Mouse (Mus musculus): ENCODE measurements around the gene Rab7b.

The Rab7b gene

DNA sequence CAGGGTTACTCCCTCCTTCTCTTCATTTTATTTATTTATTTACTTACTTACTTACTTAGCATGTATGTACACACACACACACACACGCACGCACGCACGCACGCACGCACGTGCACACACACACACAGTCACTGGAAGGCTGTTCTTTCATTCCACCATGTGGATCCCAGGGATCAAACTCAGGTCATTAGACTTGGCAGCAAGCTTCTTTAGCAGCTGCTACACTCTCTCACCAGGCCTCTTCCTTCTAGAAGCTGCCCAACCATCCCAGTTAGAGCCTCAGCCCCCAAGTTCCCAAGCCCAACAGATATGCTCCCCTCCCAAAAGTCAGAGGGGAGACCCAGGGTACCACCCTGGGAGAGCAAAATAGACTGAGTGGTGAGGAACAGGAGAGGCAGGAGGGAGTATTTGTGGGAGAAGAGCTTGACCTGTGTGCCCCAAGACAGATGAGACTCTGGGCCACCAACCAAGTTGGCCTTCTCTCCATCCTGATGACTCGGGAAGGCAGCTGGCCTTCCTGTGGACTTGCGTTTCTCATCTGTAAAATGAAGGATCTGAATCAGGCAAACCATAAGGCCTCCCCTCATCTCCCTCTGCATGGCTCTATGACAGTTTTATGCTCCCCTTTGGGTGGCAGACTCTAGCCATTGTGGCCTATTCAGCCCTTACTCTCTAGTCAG lies 51.1 kb downstream of the Rab7b start:
- DNase-seq = no peak

DNA sequence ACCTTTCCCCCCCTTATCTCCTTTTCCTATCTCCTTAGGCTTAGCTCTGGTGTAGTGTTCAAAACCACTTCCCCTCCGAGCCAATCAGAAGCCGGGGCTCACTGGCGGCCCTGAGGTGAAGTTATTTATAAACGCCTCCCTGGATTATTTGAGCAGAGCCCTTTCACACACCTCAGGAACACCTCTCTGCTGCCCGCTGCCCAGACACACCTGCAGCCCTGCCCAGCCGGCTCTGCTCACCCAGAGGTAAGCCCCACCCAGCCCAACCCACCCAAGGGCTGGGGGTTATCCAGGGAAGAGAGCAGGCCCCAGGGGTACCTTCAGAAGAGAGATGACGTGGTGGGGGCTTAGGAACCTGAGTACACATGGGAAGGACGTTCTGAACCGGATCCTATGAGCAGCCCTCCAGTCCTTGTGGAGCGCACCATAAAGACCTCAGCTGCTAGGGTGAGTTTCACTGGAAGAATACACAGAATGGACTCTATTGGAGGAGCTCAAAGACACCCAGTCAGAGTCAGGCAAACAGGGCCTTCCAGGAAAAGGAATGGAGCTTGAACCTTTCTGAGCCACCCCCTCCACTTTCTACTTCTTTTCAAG lies 55.5 kb downstream of the Rab7b start, which contains the start of gene Slc26a9:
Gene Slc26a9 (plus strand): TSS at position 155 of the 597 bp plus-strand sequence.
- DNase-seq = no peak

DNA sequence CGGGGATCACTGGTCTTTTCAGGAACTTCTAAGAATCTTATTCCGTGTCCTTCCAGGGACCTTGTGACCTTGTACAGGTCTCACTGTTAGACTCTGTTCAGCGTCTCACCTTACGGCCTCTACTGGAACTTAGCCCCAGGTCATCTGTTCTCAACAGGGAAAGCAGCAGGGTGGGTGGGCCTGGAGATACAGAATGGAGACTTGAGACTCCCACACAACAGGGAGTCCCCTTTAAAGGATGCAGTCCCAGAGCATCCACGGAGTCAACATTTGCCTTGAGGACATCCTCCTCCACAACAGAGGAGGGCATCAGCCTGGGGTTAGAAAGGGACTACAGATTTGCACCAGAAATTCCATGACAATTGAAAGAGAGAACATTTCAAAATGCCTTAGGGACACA lies 56.9 kb downstream of the Rab7b start:
- DNase-seq = no peak

DNA sequence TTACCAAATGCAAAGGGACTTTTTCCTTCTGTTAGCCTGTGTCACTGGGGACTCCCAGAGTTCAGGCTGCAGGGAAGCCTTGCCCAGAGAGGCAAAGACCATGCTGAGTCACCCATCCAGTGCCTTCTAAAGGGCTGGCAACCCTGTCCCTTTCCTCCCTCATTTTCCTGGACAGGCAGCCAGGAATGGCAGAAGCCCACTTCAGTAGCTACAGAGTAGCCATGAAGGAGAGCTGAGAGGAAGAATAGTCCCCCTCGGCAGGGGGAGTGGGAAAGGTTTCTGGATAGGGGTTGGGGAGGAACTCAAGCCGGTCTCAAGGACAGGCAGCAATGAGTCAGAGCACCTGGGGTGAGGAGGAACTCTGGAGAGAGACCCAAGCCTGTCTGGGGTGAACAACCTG lies 59.3 kb downstream of the Rab7b start:
- no peak for DNase-seq

DNA sequence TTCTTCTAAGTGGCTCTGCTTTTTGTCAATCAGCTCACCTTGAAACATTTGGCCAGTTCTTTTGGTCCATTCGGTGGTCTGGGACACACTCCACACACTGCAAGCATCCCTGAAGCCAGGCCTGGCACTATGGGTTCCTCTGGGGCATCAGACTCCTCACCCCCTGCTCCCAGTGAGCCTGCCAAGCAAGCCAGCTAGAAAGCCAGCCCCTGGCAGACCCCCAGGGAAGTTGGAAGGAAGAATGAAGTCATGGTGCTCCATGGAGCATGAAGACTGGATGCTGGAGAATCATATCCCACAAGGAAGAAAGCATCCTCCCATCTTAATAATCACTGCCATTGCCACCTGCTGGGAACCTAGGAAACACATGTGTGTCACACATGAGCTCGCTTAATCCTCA lies 60.1 kb downstream of the Rab7b start:
- no peak for DNase-seq

DNA sequence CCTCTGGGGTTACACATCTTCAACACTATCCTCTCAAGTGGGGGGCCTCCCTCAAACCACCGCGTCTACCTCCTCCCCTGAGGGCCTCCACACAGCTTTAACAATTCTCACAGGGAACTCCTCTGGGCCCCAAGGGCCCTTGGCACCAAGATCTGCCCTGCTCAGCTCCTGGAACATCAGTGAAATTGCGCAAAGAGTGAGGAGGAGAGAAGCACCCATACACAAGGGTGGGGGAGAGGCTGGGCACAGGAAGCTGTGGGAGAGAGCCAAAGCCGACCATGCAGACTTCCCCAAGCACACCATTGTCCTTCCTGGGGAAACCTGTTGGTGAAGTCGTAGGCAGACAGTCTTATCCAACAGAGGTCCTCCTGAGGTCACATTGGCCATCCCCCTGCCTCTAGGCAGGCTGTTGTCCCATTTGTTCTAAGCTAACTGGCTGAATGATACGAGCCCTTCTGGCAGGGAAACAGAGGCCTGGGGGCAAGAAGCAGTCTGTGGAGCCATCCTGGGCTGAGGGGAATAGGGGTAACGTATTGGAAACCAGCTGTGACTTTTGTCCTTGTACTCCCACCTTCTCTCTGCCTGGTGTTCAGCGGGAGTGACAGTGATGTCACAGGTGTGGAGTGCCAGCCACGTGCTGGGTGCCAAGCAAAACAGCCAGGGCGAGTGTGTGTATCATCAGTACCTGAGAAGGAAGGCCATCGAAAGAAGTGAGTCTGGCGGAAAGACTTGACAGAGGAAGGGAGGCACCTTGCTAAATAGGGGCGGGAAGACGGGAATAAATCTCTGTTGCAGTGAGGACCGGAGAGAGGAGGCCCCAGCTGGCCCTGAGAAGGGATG lies 61.4 kb downstream of the Rab7b start:
- DNase-seq = no peak

DNA sequence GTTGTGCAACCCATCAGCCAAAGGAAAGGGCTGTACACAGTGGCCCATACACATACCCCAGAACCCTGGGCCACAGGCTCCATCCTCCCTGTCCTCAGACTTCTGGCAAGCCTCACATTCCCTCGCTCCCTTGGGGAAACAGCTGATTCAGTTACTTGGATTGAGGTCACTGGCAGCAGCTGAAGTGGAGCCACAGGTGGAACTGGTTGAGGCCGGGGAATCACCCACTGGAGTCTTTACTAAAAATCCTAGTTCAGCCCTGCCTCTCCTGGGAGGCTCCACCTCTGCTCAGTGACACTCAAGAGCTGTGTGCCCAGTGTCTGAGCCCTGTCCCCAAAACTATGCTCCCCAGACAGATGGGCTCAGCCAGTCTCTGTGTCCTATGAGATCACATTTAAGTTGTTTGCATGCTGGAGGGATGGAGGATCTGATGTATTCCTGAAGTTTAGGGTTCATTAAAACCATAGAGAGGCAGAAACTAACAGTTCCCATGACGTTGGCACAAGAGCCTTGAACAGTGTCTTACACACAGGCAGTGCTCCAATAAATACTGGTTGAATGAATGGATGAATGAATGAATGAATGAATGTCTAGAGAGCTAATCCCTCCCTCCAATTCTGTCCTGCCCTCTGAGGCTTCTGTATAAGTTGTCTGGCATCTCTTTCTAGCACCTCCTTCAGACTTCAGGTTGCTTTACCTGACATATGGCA lies 62.8 kb downstream of the Rab7b start:
- peak in 1 of 2 experiments; percentile 18 for DNase-seq

DNA sequence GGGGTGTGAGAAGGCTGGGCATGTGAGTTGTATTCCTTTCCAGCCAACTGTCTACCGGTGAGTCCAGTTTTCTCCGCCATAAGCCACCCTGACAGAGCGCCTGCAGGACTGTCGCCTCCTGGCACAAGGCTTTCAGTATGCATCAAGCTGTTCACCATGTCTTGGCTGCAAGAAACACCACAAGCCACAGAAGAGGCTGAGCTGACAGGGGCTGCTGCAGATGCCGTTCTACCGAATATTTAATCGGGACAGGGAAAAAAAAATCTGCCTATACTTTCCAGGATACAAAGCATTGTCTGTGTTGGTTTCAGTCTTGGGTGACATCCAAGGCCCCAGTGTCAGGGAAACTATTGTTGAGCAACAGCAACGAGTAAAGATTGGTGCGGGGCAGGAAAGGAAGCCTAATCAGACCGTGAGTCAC lies 63.4 kb downstream of the Rab7b start:
- peak; percentile 72 to 74 for DNase-seq

DNA sequence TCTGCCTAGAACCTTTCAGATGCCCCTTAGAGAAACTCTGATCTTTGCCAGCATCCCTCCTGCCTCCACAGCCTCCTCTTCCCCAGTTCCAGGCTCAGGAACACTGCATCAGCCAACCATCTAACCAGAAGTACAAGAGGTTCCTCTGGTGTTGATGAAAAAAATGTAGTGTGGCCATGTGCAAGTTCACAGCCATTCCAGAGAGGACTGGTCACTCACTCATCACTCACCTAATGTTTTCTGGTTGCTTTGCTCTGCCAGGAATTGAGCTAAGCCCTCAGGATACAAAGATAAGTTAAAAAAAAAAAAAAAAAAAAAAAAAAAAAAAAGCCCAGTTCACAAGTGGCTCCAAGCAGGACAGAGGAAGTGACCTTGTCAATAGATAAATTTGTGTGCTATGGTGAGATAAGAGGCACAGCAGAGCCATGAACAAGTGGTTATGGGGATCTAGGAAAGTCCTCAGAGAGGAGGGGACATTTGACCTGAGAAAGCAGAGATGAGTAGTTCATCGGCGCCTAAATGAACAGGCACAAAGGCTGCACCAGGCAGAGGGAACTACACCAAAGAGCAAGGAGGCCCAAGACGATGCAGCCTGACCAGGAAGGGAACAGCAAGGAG lies 65.8 kb downstream of the Rab7b start:
- no peak for DNase-seq

DNA sequence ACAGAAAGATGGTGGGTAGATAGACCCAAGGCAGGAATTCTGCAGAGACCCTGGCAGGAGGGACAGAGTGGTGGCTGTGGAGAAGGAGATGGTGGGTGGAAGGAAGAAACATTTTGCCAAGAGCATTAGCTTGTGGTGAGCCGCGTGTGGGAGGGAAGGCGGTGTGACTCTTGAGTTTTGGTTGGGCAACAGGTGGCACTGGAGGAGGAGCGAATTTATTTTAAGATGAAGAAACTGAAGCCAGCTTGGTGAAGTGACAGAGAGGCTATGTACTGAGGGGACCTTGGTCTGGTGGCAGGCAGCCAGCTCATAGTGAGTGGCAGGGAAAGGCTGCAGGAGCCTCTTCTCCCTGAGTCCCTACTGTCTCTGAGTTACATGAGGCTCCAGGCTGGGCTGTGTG lies 66.4 kb downstream of the Rab7b start:
- peak in 1 of 2 experiments; percentile 30 for DNase-seq

DNA sequence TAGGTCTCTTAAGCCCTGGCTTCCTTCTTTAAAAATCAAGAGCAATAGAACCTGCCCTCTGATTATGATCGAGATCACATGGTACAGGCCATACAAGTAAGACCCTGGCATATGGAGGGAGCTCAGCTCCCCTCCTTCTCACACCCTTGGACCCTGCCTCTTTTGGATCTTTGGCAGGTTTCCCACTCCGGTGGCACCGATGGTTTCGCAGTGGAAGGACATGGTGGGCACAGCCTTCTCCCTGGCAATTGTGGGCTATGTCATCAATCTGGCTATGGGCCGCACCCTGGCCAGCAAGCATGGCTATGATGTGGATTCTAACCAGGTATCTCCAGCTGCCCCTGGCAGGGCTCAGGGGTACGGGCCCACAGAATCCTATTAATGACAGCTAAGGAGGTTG lies 68.7 kb downstream of the Rab7b start:
- no peak for DNase-seq

DNA sequence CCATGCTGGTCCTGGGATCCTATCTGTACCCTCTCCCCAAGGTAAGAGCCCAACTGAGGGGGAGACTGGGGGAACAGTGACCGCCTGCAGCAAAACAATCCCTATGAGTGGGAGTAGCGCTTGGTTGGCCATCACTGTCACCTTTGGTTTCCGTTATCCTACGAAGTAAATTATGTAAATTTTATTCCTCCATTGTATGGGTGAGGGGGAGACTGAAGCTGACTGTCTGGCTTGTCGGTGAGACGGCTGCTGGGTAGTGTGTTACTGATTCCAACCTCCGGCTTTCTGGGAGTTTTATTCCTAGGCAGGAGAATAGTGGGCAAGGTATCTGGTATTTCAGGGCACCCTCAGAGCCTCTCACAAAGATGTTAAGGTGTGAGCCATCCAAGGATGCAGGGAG lies 70.3 kb downstream of the Rab7b start:
- DNase-seq = no peak

DNA sequence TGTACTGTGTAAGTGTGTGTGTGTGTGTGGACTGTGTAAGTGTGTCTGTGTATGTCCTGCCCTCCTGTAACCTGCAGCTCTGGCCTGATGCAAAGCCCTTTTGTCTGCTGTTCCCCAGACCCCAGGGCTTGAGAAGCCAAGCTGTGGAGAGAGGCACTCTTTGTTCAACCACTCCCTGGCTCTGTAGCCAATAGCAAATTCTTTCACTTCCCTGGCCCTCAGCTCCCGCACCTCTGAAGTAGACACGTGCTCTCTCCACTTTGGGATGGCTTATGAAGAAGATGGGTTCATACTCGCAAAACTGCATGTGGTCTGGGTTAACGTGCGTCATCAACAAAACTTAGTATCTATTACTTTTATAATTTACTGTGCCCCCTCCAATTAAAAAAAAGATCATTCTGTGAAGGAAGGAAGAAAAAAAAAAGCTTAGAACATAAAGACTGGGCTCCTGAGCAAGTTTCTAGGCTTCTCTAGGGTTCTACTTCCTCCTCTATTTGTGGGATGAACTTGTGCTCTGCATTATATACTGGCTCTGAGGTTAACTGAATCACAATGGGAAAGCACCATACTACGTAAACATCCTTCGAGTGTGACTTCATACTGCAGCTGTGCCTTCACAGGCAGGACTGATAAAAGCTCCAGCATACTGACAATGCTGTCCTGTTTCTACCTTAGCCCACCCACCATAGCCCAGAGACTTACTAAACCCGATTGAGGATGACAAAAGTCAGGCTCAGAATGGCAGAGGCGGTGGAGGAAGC lies 71.4 kb downstream of the Rab7b start:
- DNase-seq = no peak

DNA sequence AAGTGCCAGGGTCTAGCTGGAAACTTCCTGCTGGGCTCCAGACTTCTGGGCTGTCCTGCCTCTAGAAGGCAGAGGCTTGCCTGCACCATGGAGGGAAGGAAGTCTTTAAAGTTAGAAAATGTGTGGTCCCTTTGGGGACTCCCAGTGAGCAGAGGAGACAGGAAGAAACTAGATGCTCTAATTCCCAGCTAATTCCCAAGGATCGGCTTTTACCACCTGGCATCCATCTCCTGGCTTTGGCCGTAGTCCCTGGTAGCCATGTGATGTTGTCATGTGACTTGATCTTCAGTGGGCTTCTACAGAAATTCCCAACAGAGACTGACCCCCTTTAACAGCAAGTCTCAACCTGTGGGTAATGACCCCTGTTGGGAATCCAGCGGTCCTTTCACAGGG lies 71.9 kb downstream of the Rab7b start:
- DNase-seq = no peak

DNA sequence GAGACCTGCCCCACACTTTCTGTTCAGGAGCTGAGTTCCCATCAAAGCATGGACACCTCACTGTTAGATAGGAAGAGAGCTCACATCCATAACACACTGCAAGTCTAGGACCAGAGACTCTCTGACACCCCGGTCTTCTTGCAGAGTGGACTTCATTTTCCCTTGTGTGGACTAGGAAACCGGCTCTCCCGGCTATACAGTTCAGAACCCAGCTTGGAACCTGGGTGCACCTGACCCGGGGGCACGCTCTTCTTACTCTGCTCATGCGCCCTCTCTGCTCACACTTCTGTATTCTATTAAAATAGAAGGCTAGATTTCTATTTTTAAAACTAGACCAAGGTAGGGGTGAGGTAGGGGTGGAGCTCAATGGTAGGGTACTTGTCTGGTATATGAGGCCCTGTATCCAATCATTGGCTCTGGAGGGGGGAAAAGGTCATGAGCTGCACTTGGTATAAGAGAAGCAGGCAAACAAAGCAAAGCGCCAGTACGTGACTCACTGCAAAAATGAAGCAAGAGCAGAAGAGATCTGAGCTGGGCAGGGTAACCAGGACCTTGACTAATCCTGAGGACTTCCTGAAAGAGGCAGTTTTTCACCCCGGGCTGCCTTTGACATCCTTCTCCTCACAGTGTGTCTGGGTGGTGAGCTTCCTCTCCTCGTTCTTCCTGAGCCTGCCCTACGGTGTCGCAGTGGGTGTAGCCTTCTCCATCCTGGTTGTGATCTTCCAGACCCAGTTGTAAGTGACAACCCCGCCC lies 72.8 kb downstream of the Rab7b start:
- no peak for DNase-seq

DNA sequence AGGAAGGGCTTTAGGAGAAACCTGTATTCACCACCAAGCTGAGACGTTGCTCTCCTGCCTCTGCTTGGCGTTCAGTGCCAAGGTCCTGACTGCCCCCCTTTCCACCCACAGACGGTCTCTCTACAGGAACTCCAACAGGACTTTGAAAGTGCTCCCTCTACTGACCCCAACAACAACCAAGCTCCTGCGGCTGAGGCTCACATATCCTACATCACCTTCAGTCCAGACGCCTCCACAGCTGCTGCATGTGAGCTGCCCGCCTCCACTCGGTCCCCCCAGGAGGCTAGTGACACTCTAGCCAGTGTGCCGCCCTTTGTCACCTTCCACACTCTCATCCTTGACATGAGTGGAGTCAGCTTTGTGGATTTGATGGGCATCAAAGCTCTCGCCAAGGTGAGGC lies 75.2 kb downstream of the Rab7b start:
- DNase-seq = no peak

DNA sequence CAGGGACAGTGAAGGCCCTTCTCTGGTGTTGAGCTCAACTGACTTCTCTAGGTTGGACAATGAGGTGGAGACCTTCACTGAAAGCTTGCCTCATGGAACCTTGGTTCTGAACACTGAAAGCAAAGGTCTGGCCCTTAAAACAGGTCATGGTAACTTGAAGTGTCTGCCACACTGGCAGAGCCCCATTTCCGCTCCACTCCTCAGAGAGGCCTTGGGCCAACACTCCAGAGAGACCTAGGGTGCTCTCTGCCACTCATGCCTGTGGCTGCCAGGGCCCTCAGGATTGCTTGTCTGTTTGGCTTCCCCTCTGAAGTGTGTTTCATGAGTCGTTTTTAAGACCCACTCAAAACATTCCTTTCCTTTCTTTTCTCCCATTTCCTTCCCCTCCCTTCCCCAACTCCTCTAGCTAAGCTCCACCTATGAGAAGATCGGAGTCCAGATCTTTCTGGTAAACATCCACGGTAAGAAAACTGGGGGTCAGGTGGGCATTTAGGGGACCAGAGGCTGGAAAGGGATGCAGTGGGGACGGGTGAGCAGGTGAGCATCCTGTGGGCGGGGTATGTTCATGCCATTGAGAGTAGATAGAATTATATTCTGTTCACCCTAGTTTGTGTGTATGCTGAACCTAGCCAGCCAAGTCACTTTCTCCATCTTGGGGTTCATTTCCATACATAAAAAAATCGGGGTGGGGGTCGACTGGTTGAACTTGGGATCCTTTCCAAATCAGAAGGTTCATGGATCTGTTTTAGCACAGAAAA lies 76.3 kb downstream of the Rab7b start:
- DNase-seq = no peak

Data from cerebellum, postnatal 25 days (tissue).